Mouse (Mus musculus) lung, adult 2 months (tissue): ENCODE results near the gene Cop1.

Experiments used
- CTCF ChIP-seq: fragments of 200-500 bp; IDR thresholded peaks from 2 replicates; pipeline ENCODE4 v1.5.1; 2011; ENCODE audit warnings: mild to moderate bottlenecking, low read length, control low read depth; ENCODE audit not compliant: insufficient read depth
- POLR2A ChIP-seq: fragments of 200-500 bp; IDR thresholded peaks from 2 replicates; pipeline ENCODE4 v1.6.1; 2011; ENCODE audit warnings: low read depth, mild to moderate bottlenecking, control low read depth, low read length, borderline replicate concordance; ENCODE audit errors: extremely low read depth

DNA sequence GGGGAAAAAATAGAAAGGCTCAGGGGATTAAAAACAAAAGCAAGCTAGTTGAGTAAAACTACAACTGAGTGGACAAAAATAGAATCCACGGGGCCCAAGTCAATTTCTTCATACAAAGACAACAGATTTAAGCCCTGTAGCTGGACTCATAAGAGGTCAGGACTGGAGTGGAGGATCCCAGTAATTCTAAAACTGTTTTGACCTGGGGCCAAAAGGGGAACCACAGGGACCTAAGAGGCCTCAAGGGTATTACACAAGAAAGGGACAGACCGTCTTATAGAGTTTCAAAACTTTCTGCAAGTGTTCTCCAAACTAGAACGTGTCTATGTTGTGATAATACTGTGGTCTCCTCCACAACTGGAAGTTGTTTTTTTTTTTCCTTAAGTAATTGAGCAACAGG is 45.4 kb upstream of the Cop1 start:
- TF ChIP-seq POLR2A: no peak
- TF ChIP-seq CTCF: no peak
